Mouse (Mus musculus): Measurements from ENCODE around the gene Llgl1. TPM values are rescaled to one million over a fixed set of nuclear protein-coding genes. Genes with fewer than 3 reads are reported as not detected.

Llgl1 gene
- 11.0 TPM for polyA plus RNA-seq (2014; fragmentation: Illumina TruSeq; extraction: RNeasy Lipid Tissue Mini Kit (QIAGEN cat#74804); ENCODE audit: low read depth, low replicate concordance)

GRCm38 (mm10) chr11:60699524-60700075, at the start of gene Llgl1:
TSS of gene Llgl1 (plus strand) at chr11:60699723.

GRCm38 (mm10) chr11:60726601-60727391, 27.3 kb downstream of the Llgl1 start, which contains the start of gene Flii:
TSS of gene Flii (minus strand) at chr11:60727263.

GRCm38 (mm10) chr11:60728260-60728761, 28.8 kb downstream of the Llgl1 start, which contains the start of gene Mief2:
TSS of gene Mief2 (plus strand) at chr11:60728398.

Other genes starting within 250 kb of the Llgl1 start
- 34.4 TPM for gene Drg2, start 245.1 kb upstream of the Llgl1 start, polyA plus RNA-seq (2014; fragmentation: Illumina TruSeq; extraction: RNeasy Lipid Tissue Mini Kit (QIAGEN cat#74804); ENCODE audit: low read depth, low replicate concordance)
- gene Myo15, start 230.4 kb upstream of the Llgl1 start, polyA plus RNA-seq (2014; fragmentation: Illumina TruSeq; extraction: RNeasy Lipid Tissue Mini Kit (QIAGEN cat#74804); ENCODE audit: low read depth, low replicate concordance), result not detected
- gene Alkbh5, start 163.3 kb upstream of the Llgl1 start, polyA plus RNA-seq (2014; fragmentation: Illumina TruSeq; extraction: RNeasy Lipid Tissue Mini Kit (QIAGEN cat#74804); ENCODE audit: low read depth, low replicate concordance), result 48.5 TPM
- gene Flii, start 27.5 kb downstream of the Llgl1 start, polyA plus RNA-seq (2014; fragmentation: Illumina TruSeq; extraction: RNeasy Lipid Tissue Mini Kit (QIAGEN cat#74804); ENCODE audit: low read depth, low replicate concordance), result 100 TPM
- gene Mief2, start 28.7 kb downstream of the Llgl1 start, polyA plus RNA-seq (2014; fragmentation: Illumina TruSeq; extraction: RNeasy Lipid Tissue Mini Kit (QIAGEN cat#74804); ENCODE audit: low read depth, low replicate concordance), result 33.0 TPM
- 4.1 TPM for gene Top3a, start 77.6 kb downstream of the Llgl1 start, polyA plus RNA-seq (2014; fragmentation: Illumina TruSeq; extraction: RNeasy Lipid Tissue Mini Kit (QIAGEN cat#74804); ENCODE audit: low read depth, low replicate concordance)
- gene Smcr8, start 77.8 kb downstream of the Llgl1 start, polyA plus RNA-seq (2014; fragmentation: Illumina TruSeq; extraction: RNeasy Lipid Tissue Mini Kit (QIAGEN cat#74804); ENCODE audit: low read depth, low replicate concordance), result 11.4 TPM
- gene Shmt1, start 112.0 kb downstream of the Llgl1 start, polyA plus RNA-seq (2014; fragmentation: Illumina TruSeq; extraction: RNeasy Lipid Tissue Mini Kit (QIAGEN cat#74804); ENCODE audit: low read depth, low replicate concordance), result 6.6 TPM
- 19.7 TPM for gene Dhrs7b, start 130.9 kb downstream of the Llgl1 start, polyA plus RNA-seq (2014; fragmentation: Illumina TruSeq; extraction: RNeasy Lipid Tissue Mini Kit (QIAGEN cat#74804); ENCODE audit: low read depth, low replicate concordance)
- 37.8 TPM for gene Tmem11, start 179.5 kb downstream of the Llgl1 start, polyA plus RNA-seq (2014; fragmentation: Illumina TruSeq; extraction: RNeasy Lipid Tissue Mini Kit (QIAGEN cat#74804); ENCODE audit: low read depth, low replicate concordance)
- gene Natd1, start 215.0 kb downstream of the Llgl1 start, polyA plus RNA-seq (2014; fragmentation: Illumina TruSeq; extraction: RNeasy Lipid Tissue Mini Kit (QIAGEN cat#74804); ENCODE audit: low read depth, low replicate concordance), result 9.7 TPM
- gene Map2k3, start 232.3 kb downstream of the Llgl1 start, polyA plus RNA-seq (2014; fragmentation: Illumina TruSeq; extraction: RNeasy Lipid Tissue Mini Kit (QIAGEN cat#74804); ENCODE audit: low read depth, low replicate concordance), result 77.8 TPM

All from heart, adult 10 weeks (tissue).